In genomic region chr10:81588739-81589138, GRCm38 (mm10) we compare ENCODE assay signal across 17 mouse cellular contexts.
"Had no signal": no experiment of that assay in that cellular context is flagged by ENCODE, and none has a peak within 500 bp of the region (broad histone marks: within the 10 kb centered on the region; RNA-seq: fewer than 3 reads in every experiment).

No protein-coding gene starts in this region.

- H3K4me3 ChIP-seq: lung, embryonic 15.5 days; megakaryocyte, embryonic 14.5 days; midbrain, embryonic 13.5 days; midbrain, embryonic 15.5 days; neural tube, embryonic 12.5 days; stomach, embryonic 15.5 days had no signal

- H3K4me2 ChIP-seq: lung, embryonic 15.5 days; midbrain, embryonic 11.5 days; midbrain, embryonic 13.5 days; midbrain, embryonic 15.5 days; neural tube, embryonic 12.5 days; stomach, embryonic 15.5 days had no signal

- ATAC-seq: liver, postnatal 0 days; lung, postnatal 0 days; midbrain, embryonic 13.5 days; midbrain, embryonic 15.5 days had no signal

- DNase-seq: liver, postnatal 0 days; lung, adult 2 months; lung, postnatal 14 days; lung, postnatal 36 days; right cerebral cortex, postnatal 14 days; thymus, postnatal 25 days; thymus, postnatal 4 days had no signal

- H3K9ac ChIP-seq: liver, postnatal 0 days; lung, embryonic 15.5 days; midbrain, embryonic 13.5 days; midbrain, embryonic 15.5 days; neural tube, embryonic 12.5 days; stomach, embryonic 15.5 days had no signal

- H3K36me3 ChIP-seq: neural tube, embryonic 12.5 days had no signal

- H3K4me1 ChIP-seq: lung, embryonic 15.5 days; midbrain, embryonic 13.5 days; midbrain, embryonic 15.5 days; neural tube, embryonic 12.5 days; stomach, embryonic 15.5 days had no signal

- H3K9me3 ChIP-seq: lung, embryonic 15.5 days; megakaryocyte, embryonic 14.5 days; midbrain, embryonic 13.5 days; midbrain, embryonic 15.5 days; neural tube, embryonic 12.5 days; stomach, embryonic 15.5 days had no signal

- H3K27ac ChIP-seq: lung, embryonic 15.5 days; macrophage; midbrain, embryonic 13.5 days; midbrain, embryonic 15.5 days; neural tube, embryonic 12.5 days; stomach, embryonic 15.5 days; stomach, postnatal 0 days had no signal

- H3K27me3 ChIP-seq: lung, embryonic 15.5 days; stomach, embryonic 15.5 days had no signal
